Mouse (Mus musculus): ENCODE measurements around the gene 4930512M02Rik.
"Not testable (repeated sequence)": the region's sequence is repeated elsewhere in the genome, so short reads cannot be mapped to it uniquely, and the experiment has no call there.

4930512M02Rik gene

GRCm38 (mm10) chr11:11627735-11628134 is at the start of gene 4930512M02Rik:
Gene 4930512M02Rik, minus strand, starts transcription at chr11:11627835.
- in situ Hi-C loops (cut with MseI, MboI): not testable (repeated sequence)

GRCm38 (mm10) chr11:11677165-11677564 is 49.5 kb upstream of the 4930512M02Rik start:
- in situ Hi-C loops (cut with MseI, MboI): no loop called here

- in situ Hi-C loops (cut with MseI, MboI): no loop called here
These were observed 48.6 kb upstream of the 4930512M02Rik start for GRCm38 (mm10) chr11:11676068-11676741.

GRCm38 (mm10) chr11:11675063-11675462 is 47.4 kb upstream of the 4930512M02Rik start:
- in situ Hi-C loops (cut with MseI, MboI): no loop called here

- in situ Hi-C loops (cut with MseI, MboI): no loop called here
These were observed 45.3 kb upstream of the 4930512M02Rik start for GRCm38 (mm10) chr11:11672974-11673373.

- in situ Hi-C loops (cut with MseI, MboI): no loop called here
These were observed 40.3 kb upstream of the 4930512M02Rik start for GRCm38 (mm10) chr11:11667922-11668290.

- in situ Hi-C loops (cut with MseI, MboI): no loop called here
These were observed 39.8 kb upstream of the 4930512M02Rik start for GRCm38 (mm10) chr11:11667254-11667921.

GRCm38 (mm10) chr11:11660651-11661050 is 33.0 kb upstream of the 4930512M02Rik start:
- in situ Hi-C loops (cut with MseI, MboI): no loop called here

- in situ Hi-C loops (cut with MseI, MboI): no loop called here
These were observed 31.2 kb upstream of the 4930512M02Rik start for GRCm38 (mm10) chr11:11658834-11659233.

- in situ Hi-C loops (cut with MseI, MboI): no loop called here
These were observed 30.0 kb upstream of the 4930512M02Rik start for GRCm38 (mm10) chr11:11657634-11658033.

- in situ Hi-C loops (cut with MseI, MboI): no loop called here
These were observed 29.4 kb upstream of the 4930512M02Rik start for GRCm38 (mm10) chr11:11656995-11657530.

- in situ Hi-C loops (cut with MseI, MboI): no loop called here
These were observed 28.8 kb upstream of the 4930512M02Rik start for GRCm38 (mm10) chr11:11656388-11656787.

- in situ Hi-C loops (cut with MseI, MboI): no loop called here
These were observed 16.7 kb upstream of the 4930512M02Rik start for GRCm38 (mm10) chr11:11644303-11644702.

- in situ Hi-C loops (cut with MseI, MboI): no loop called here
These were observed 3.4 kb downstream of the 4930512M02Rik start for GRCm38 (mm10) chr11:11624073-11624705.

- in situ Hi-C loops (cut with MseI, MboI): no loop called here
These were observed 18.4 kb downstream of the 4930512M02Rik start for GRCm38 (mm10) chr11:11609243-11609642.

- in situ Hi-C loops (cut with MseI, MboI): no loop called here
These were observed 40.3 kb downstream of the 4930512M02Rik start for GRCm38 (mm10) chr11:11587327-11587726.

- in situ Hi-C loops (cut with MseI, MboI): no loop called here
These were observed 41.2 kb downstream of the 4930512M02Rik start for GRCm38 (mm10) chr11:11586423-11586822.

GRCm38 (mm10) chr11:11573691-11574090 is 53.9 kb downstream of the 4930512M02Rik start:
- in situ Hi-C loops (cut with MseI, MboI): no loop called here

GRCm38 (mm10) chr11:11570747-11571146 is 56.9 kb downstream of the 4930512M02Rik start:
- in situ Hi-C loops (cut with MseI, MboI): no loop called here

- in situ Hi-C loops (cut with MseI, MboI): no loop called here
These were observed 58.0 kb downstream of the 4930512M02Rik start for GRCm38 (mm10) chr11:11569466-11570132.

- in situ Hi-C loops (cut with MseI, MboI): no loop called here
These were observed 59.6 kb downstream of the 4930512M02Rik start for GRCm38 (mm10) chr11:11568033-11568432.
